Mouse (Mus musculus): ENCODE measurements around the gene Ckap5. TPM values are rescaled to one million over a fixed set of nuclear protein-coding genes. Genes with fewer than 3 reads are reported as not detected.

The Ckap5 gene
- polyA plus RNA-seq, 3 experiments from 2014 or later: 47.0 to 82.9 (median 47.1) TPM

DNA sequence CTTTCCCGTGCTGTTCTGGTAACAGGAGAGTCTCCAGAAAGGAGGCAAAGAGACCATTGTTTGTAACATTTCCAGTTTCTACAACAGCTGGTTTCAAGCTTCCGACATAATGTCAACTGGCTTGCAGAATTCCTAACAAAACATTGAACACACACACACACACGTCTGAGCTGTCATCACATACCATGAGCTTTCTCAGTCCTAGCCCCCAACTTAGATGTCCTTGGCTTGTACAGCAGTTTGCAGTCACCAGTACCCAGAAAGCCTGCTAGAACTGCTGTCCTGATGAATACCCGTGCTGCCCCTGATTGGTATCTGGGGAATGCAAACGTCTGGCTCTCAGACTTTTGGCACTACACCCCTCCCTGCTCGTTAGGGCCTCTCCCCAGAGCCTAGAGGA, 129.3 kb downstream of the Ckap5 start:
- ATAC-seq: no peak

DNA sequence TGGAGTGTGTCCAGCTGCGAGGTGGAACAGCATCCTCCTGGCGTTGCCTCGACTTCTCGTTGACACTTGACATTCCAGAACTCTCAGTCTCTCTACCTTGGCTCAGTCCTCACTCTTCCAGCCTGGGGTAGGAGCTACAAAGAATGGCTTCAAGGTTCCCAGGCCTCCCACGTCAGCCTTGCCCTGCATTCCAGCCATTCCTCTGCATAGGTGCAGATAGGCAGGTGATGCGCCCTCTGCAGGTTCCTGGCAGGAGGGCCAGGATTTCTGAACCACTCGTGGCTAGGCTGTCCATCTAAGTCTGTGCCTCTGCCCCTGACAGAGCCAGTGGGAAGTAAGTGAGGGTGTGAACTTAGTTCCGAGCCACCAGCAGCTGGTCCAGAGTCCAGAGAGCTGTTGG, 130.2 kb downstream of the Ckap5 start:
- ATAC-seq: no peak

DNA sequence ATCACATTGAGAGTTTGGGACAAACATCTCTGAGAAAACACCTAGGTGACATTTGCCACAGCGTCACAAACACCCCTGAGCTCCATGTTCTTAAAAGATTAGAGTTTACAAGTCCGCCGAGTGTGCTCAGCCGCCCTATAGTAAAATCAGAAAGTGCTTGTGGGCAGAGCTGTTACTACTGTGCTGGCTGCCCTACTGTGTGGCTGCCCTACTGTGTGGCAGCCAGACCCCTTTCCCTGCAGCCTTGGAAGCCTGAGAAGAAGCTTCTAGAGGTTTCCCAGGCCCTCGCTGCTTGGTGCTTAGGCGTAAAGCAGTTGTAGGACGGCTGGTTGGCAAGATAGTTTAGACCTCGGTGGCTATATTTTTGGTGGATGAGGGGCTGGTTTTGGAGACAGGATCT, 133.1 kb downstream of the Ckap5 start:
- ATAC-seq: no peak

DNA sequence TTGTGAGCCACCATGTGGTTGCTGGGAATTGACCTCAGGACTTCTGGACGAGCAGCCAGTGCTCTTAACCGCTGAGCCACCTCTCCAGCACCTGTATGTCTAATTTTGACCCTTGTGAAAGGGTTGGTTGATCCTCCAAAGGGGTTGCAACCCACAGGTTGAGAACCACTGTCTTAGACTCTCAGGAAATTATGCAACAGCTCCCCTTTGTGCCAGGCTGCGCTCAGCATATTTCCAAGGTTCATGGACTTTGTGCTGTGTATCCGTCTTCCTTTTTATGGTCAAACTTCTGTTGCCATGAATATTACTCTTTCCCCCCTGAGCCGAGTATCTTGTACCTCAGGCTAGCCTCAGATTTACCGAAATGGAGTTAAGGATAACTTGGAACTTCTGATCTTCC, 134.4 kb downstream of the Ckap5 start:
- ATAC-seq: no peak

DNA sequence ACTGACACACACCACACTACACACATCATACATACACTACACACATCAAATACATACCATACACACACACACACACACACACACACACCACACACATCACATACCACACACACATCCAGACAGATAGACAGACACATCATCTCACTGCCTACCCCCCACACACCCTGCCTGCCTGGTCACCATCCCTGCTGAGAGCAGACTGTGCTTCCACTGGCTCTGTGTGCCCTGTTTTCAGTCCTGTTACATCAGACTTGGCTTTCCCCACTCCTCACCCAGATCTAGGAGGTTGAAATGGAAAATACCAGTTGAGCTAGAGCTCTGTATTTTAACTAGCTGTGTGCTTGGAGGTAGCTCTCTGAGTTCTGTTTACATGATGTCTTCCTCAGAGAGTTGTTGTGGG, 138.2 kb downstream of the Ckap5 start:
- ATAC-seq: no peak

DNA sequence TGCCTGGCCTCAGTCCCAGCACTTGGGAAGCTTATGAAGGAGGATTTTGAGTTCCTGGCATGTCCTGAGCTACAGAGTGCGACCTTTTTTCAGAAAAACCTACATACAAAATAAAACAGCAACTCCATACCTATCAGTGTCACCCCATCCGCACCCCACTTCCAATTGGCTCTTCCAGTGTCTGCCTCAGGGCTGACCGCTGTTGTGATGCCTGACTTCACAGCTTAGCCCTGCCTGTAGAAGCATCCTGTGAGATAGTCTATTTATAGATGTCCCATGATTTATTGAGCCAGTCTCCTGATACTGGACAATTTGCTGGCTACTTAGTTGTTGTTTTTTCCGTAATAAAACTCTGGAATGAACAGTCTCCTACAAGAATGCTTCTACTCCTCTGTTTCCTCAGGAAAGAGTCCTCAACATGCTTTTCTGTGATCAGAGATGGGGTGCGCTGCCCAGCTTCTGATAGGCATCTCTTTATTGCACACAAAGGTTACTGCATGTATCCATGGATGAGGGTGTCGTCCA, 139.9 kb downstream of the Ckap5 start:
- no peak for ATAC-seq

DNA sequence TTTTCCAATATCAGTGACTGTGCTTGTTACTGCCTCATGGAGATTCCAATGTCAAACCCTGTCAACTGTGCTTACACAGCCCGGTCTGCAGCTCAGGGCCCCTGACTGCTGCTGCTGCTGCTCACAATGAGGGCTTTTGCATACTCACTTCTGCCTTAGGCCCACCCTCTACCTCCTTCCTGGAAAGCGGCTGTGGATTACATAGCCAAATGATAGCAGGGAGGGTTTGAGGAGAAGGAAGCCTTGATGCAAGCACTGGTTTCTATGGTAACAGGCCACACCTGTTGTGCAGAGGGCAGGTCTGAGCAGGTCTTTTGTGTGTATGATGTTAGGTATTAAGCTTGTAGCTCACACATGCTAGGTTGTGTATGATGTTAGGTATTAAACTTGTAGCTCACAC, 141.2 kb downstream of the Ckap5 start:
- ATAC-seq: no peak

DNA sequence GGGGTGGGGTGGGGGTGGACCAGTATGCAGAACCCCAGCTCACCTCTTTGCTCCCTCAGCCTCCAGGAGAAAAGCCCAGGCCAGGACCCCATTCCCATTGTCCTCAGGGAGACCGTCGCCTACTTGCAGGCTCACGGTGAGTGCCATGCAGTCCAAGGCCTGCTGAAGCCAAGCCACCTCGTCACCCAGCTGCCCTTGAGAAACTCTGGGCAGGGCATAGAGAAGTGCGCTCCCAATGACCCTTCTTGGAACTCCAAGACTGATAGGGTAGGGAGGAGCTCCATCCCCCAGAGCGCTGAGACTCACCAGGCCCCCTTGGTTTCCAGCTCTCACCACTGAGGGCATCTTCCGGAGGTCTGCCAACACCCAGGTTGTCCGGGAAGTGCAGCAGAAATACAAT, 142.8 kb downstream of the Ckap5 start:
- ATAC-seq: no peak

DNA sequence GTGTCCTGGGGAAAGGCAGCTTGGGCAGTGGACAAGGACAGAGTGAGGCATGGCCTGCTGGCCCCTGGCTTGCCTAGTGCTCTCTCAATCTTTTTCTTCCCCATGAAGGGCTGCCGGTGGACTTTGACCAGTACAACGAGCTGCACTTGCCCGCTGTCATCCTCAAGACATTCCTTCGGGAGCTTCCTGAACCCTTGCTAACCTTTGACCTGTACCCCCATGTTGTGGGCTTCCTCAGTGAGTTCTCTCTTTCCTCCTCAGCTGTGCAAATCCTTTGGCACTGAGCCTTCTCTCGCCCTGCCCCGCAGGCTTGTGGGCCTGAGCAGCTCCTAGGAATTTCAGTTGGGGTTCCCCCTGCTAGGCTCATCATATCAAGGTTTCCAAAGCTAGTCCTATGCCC, 143.5 kb downstream of the Ckap5 start:
- ATAC-seq: no peak

Other genes with a start within 250 kb of the Ckap5 start
- 10 to 100 TPM; 21.0 to 50.3 (median 48.7) TPM for gene 1110051M20Rik, start 82.1 kb upstream of the Ckap5 start, polyA plus RNA-seq (2017; shearing (Covaris generic))
- under 1 TPM in 2 of 3 experiments, not detected in 1; 0.13 to 0.17 TPM for gene Lrp4, start 69.3 kb upstream of the Ckap5 start, polyA plus RNA-seq (2017; shearing (Covaris generic))
- under 1 TPM in 1 of 3 experiments, not detected in 2; 0.24 TPM for gene F2, start 109.7 kb downstream of the Ckap5 start, polyA plus RNA-seq (2017; shearing (Covaris generic))
- 10 to 100 TPM in 2 of 3 experiments, 1 to 10 TPM in 1; 5.6 to 16.3 (median 12.4) TPM for gene Zfp408, start 123.0 kb downstream of the Ckap5 start, polyA plus RNA-seq (2017; shearing (Covaris generic))
- gene Arhgap1, start 123.1 kb downstream of the Ckap5 start, polyA plus RNA-seq (2017; shearing (Covaris generic)): 100 to 1,000 TPM; 133 to 161 (median 149) TPM
- gene Atg13, start 183.8 kb downstream of the Ckap5 start, polyA plus RNA-seq (2017; shearing (Covaris generic)): 10 to 100 TPM; 23.5 to 30.7 (median 27.4) TPM
- 10 to 100 TPM; 10.1 to 17.8 (median 12.1) TPM for gene Harbi1, start 184.1 kb downstream of the Ckap5 start, polyA plus RNA-seq (2017; shearing (Covaris generic))
- gene Ambra1, start 203.4 kb downstream of the Ckap5 start, polyA plus RNA-seq (2017; shearing (Covaris generic)): 10 to 100 TPM; 25.0 to 38.9 (median 32.2) TPM